Mouse (Mus musculus) embryonic fibroblast, embryonic 13.5 days (primary cell): ENCODE measurements around the gene Rtca.

Source experiments
- CTCF ChIP-seq: IDR thresholded peaks from 2 replicates; pipeline ENCODE4 v1.5.1; 2011; ENCODE audit warnings: mild to moderate bottlenecking, control low read depth, low read length, moderate library complexity, borderline replicate concordance; ENCODE audit not compliant: insufficient read depth
- POLR2A ChIP-seq: IDR thresholded peaks from 2 replicates; pipeline ENCODE4 v1.6.1; 2011; ENCODE audit warnings: low read depth, mild to moderate bottlenecking, control low read depth, low read length, moderate library complexity

DNA sequence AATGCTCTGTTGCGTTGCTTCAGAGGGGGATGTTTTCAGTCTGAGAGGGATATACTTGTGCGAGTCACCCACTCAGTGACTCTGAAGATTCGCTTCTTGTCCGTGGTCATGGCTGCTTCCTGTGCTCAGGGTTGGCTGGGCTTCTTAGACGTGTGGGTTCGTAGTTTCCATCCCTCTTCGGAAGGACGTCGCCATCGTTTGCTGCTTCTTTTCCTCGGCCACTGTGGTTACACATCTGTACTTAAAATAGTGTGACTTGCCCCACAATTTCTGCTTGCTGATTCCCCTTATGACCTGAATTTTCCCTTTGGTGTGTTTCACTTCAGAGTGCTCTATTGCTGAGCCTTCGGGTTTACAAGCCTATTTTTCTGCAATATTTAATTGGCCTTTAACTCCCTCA, 42.3 kb downstream of the Rtca start:
- no peak for TF ChIP-seq CTCF
- no peak for TF ChIP-seq POLR2A
